27 mouse cellular contexts compared by ENCODE assay signal in the genomic region with DNA sequence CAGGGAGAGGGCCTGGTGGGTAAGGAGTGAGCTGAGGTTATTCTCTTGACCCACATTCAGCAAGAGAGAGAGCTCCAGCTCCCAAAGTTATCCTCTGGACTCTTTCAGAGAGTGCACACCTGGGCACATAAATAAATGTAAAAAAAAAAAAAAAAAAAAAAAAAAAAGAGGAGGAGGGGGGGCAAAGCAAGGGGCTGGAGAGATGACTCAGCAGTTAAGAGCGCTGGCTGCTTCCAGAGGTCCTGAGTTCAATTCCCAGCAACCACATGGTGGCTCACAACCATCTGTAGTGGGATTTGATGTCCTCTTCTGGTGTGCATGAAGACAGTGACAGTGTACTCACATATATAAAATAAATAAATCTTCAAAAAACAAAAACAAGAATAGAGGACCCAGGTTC. TPM values are rescaled to one million over a fixed set of nuclear protein-coding genes. Genes with fewer than 3 reads are reported as not detected.
DNase-seq lines count a peak whose midpoint lies in the region; ATAC-seq and TF ChIP-seq lines count a peak whose summit lies in the region.
"Had no signal": no experiment of that assay in that cellular context is flagged by ENCODE, and none has a peak within 500 bp of the region (broad histone marks: within the 10 kb centered on the region; RNA-seq: fewer than 3 reads in every experiment).

No protein-coding gene starts in this region.

- dilution Hi-C loops in CH12.LX (cut with MboI; ENCODE audit: extremely low pct_ligation_motif_present, extremely low pct_unique_long_range_greater_than_20kb, low sequenced_read_pairs): no loop called here

- H3K9me3 ChIP-seq in kidney, embryonic 15.5 days (replicated peaks): no peaks in the 10 kb centered on the region
- H3K9me3 ChIP-seq in lung, embryonic 14.5 days (ENCODE audit: low read depth, low read length): no peaks in the 10 kb centered on the region
- H3K9me3 ChIP-seq in CH12.LX (replicated peaks; ENCODE audit: low read length): no peaks in the 10 kb centered on the region
- H3K9me3 ChIP-seq in ES-E14 (ENCODE audit: control insufficient read depth, insufficient read depth, low read depth, low read length): no peaks in the 10 kb centered on the region
- H3K9me3 ChIP-seq: embryonic facial prominence, embryonic 12.5 days; forebrain, embryonic 12.5 days; forebrain, embryonic 15.5 days; G1E; heart, embryonic 12.5 days; heart, embryonic 15.5 days; hindbrain, embryonic 10.5 days; hindbrain, embryonic 13.5 days had no signal

- no peak overlapping the region for H3K4me2 ChIP-seq in kidney, embryonic 15.5 days
- no peak overlapping the region for H3K4me2 ChIP-seq in lung, embryonic 14.5 days
- no peak overlapping the region for H3K4me2 ChIP-seq in CH12.LX (ENCODE audit: insufficient read depth, low read depth, poor library complexity, severe bottlenecking)
- H3K4me2 ChIP-seq: embryonic facial prominence, embryonic 12.5 days; forebrain, embryonic 12.5 days; forebrain, embryonic 15.5 days; heart, embryonic 12.5 days; heart, embryonic 15.5 days; hindbrain, embryonic 13.5 days had no signal

- 82% methylated on average over 1 of the region's 1 CpGs for WGBS in kidney, embryonic 15.5 days
- WGBS in lung, embryonic 14.5 days: 93% methylated on average over 1 of the region's 1 CpGs

- H3K27ac ChIP-seq in kidney, embryonic 15.5 days: peak overlapping the region; percentile 48; the same call in 1 of the 2 replicates
- 0 out of 2 replicates have a peak overlapping the region, but pooled peaks have one; percentile 1 for H3K27ac ChIP-seq in lung, embryonic 14.5 days (ENCODE audit: low read depth)
- H3K27ac ChIP-seq in CH12.LX (ENCODE audit: insufficient read depth, low read depth): no peak overlapping the region
- H3K27ac ChIP-seq in ES-E14 (ENCODE audit: insufficient read depth, low read depth, low read length, poor library complexity, severe bottlenecking): no peak overlapping the region
- H3K27ac ChIP-seq: embryonic facial prominence, embryonic 12.5 days; forebrain, embryonic 12.5 days; forebrain, embryonic 15.5 days; heart, embryonic 15.5 days; hindbrain, embryonic 10.5 days; hindbrain, embryonic 13.5 days had no signal

- TF ChIP-seq POLR2A in CH12.LX (IDR thresholded peaks at IDR 0.05; ENCODE audit: low read depth, low read length): no peak

- TF ChIP-seq EP300 in CH12.LX (IDR thresholded peaks at IDR 0.05; ENCODE audit: low read length): no peak

- no peaks in the 10 kb centered on the region for H3K27me3 ChIP-seq in kidney, embryonic 15.5 days
- H3K27me3 ChIP-seq in lung, embryonic 14.5 days (ENCODE audit: insufficient read depth, low read length): no peaks in the 10 kb centered on the region
- peaks cover 39% of the 10 kb centered on the region for H3K27me3 ChIP-seq in CH12.LX (replicated peaks)
- H3K27me3 ChIP-seq: forebrain, embryonic 12.5 days; forebrain, embryonic 15.5 days; heart, embryonic 15.5 days; hindbrain, embryonic 13.5 days had no signal

- H3K79me2 ChIP-seq in CH12.LX (replicated peaks; ENCODE audit: control insufficient read depth, extremely low read depth, insufficient read depth, poor library complexity, severe bottlenecking): no peaks in the 10 kb centered on the region

- no peak for TF ChIP-seq RAD21 in CH12.LX (IDR thresholded peaks at IDR 0.05; ENCODE audit: low read depth, low read length)

- no peak for DNase-seq in kidney, adult 9 months
- no peak for DNase-seq in lung, embryonic 14.5 days
- no peak for DNase-seq in lung, postnatal 4 days
- DNase-seq in CH12.LX (ENCODE audit: extremely low read depth): no peak
- DNase-seq in ES-E14 (ENCODE audit: low read depth, low spot score): no peak
- DNase-seq in c-Kit-positive CD71-positive TER-119-positive erythroid progenitor cells, embryonic 14.5 days (ENCODE audit: low spot score): no peak
- no peak for DNase-seq in cerebellum, postnatal 4 days (ENCODE audit: low spot score in 2 of 2)
- DNase-seq: adrenal gland, adult 2 months; adrenal gland, postnatal 14 days; cerebellum, postnatal 10 days; gastrocnemius, postnatal 25 days; heart, adult 18-20 months; heart, postnatal 10 days; heart, postnatal 36 days had no signal

- no peak overlapping the region for H3K4me3 ChIP-seq in kidney, embryonic 15.5 days (replicated peaks)
- no peak overlapping the region for H3K4me3 ChIP-seq in lung, embryonic 14.5 days (ENCODE audit: low read depth, low read length)
- H3K4me3 ChIP-seq in CH12.LX (replicated peaks in 1 of 3; ENCODE audit: low read depth in 2 of 3, low read length in 2 of 3, poor library complexity in 1 of 3) (no peak overlapping the region), ES-E14 (ENCODE audit: insufficient read depth in 1 of 2, low read depth in 1 of 2, low read length in 2 of 2, poor library complexity in 1 of 2, severe bottlenecking in 1 of 2) (no peak overlapping the region)
- H3K4me3 ChIP-seq: embryonic facial prominence, embryonic 12.5 days; erythroblast, embryonic 14.5 days; forebrain, embryonic 12.5 days; forebrain, embryonic 15.5 days; heart, embryonic 12.5 days; heart, embryonic 15.5 days; hindbrain, embryonic 10.5 days; hindbrain, embryonic 13.5 days had no signal

- in situ Hi-C loops in CH12.LX (cut with MboI; ENCODE audit: low pct_ligation_motif_present, low pct_unique_long_range_greater_than_20kb, low sequenced_read_pairs) (no loop called here), ES-E14 (cut with MboI; ENCODE audit: low sequenced_read_pairs in 2 of 2, unreplicated experiment in 2 of 2) (no loop called here)

- no peak for TF ChIP-seq CTCF in lung, embryonic 14.5 days (IDR thresholded peaks at IDR 0.05; ENCODE audit: low read depth)
- no peak for TF ChIP-seq CTCF in CH12.LX (conservative IDR thresholded peaks at IDR 0.05 in 1 of 2, IDR thresholded peaks at IDR 0.05 in 1 of 2; ENCODE audit: low read depth in 2 of 2, low read length in 2 of 2)

- peaks cover 6% of the 10 kb centered on the region; the same call in 1 of the 2 replicates for H3K4me1 ChIP-seq in kidney, embryonic 15.5 days
- H3K4me1 ChIP-seq in lung, embryonic 14.5 days (ENCODE audit: insufficient read depth): no peaks in the 10 kb centered on the region
- H3K4me1 ChIP-seq in CH12.LX (ENCODE audit: control insufficient read depth in 1 of 2, insufficient read depth in 2 of 2) (peaks cover 0 to 4% of the 10 kb centered on the region in 2 experiments; a peak in 2 of 4 replicates), ES-E14 (ENCODE audit: control insufficient read depth in 2 of 2, insufficient read depth in 2 of 2, low read length in 2 of 2, poor library complexity in 1 of 2) (peaks cover 0 to 9% of the 10 kb centered on the region in 2 experiments; a peak in 1 of 4 replicates)
- H3K4me1 ChIP-seq: embryonic facial prominence, embryonic 12.5 days; forebrain, embryonic 12.5 days; forebrain, embryonic 15.5 days; hindbrain, embryonic 13.5 days had no signal

- H3K36me3 ChIP-seq in kidney, embryonic 15.5 days: no peaks in the 10 kb centered on the region
- no peaks in the 10 kb centered on the region for H3K36me3 ChIP-seq in lung, embryonic 14.5 days (ENCODE audit: insufficient read depth)
- H3K36me3 ChIP-seq in CH12.LX (replicated peaks in 1 of 2; ENCODE audit: control insufficient read depth in 1 of 2, insufficient read depth in 1 of 2, low read length in 1 of 2) (no peaks in the 10 kb centered on the region), ES-E14 (ENCODE audit: control insufficient read depth, insufficient read depth, low read length, poor library complexity, severe bottlenecking) (no peaks in the 10 kb centered on the region)
- H3K36me3 ChIP-seq: embryonic facial prominence, embryonic 12.5 days; forebrain, embryonic 12.5 days; forebrain, embryonic 15.5 days; G1E; heart, embryonic 15.5 days; hindbrain, embryonic 10.5 days; hindbrain, embryonic 13.5 days had no signal

- no peak for ATAC-seq in kidney, embryonic 15.5 days (replicated peaks; ENCODE audit: low FRiP score)
- ATAC-seq in lung, embryonic 14.5 days (ENCODE audit: insufficient read depth): no peak
- ATAC-seq: CD4-positive, CD25-positive, alpha-beta regulatory T cell, adult 4 months; forebrain, embryonic 15.5 days; hindbrain, embryonic 16.5 days had no signal

- H3K9ac ChIP-seq in kidney, embryonic 15.5 days: no peak overlapping the region
- no peak overlapping the region for H3K9ac ChIP-seq in lung, embryonic 14.5 days
- H3K9ac ChIP-seq in CH12.LX (ENCODE audit: insufficient read depth, low read depth) (no peak overlapping the region), ES-E14 (ENCODE audit: insufficient read depth, low read depth, low read length, poor library complexity, severe bottlenecking) (no peak overlapping the region)
- H3K9ac ChIP-seq: embryonic facial prominence, embryonic 12.5 days; forebrain, embryonic 12.5 days; forebrain, embryonic 15.5 days; heart, embryonic 12.5 days; heart, embryonic 15.5 days; hindbrain, embryonic 13.5 days had no signal

RNA-seq across cellular contexts. Expression of a gene that starts 7.3 kb away (rescaled TPM):
- 1.4 and 2.0 TPM in 2 replicates for polyA plus RNA-seq in kidney, embryonic 15.5 days (2015; fragmentation: Nextera tagmentation; extraction: Ambion mirVana)
- polyA plus RNA-seq in lung, embryonic 14.5 days (2014; fragmentation: Nextera tagmentation; extraction: Ambion mirVana): 1.2 and 1.5 TPM in 2 replicates
- total RNA-seq in CH12.LX (2012; rRNA removed): not detected in 2 replicates
- not detected in 2 replicates for total RNA-seq in CH12.LX (2014; rRNA removed)
- polyA plus RNA-seq in CH12.LX (2012; ENCODE audit: insufficient read length, low read depth): not detected in 2 replicates
- 0.09 TPM in 1 of 2 replicates, not detected in the other for total RNA-seq in ES-E14 (2012; rRNA removed)
- polyA plus RNA-seq: erythroblast, embryonic 14.5 days; G1E had no signal

RNA-seq across cellular contexts. Expression of a gene that starts 9.2 kb away (rescaled TPM):
- polyA plus RNA-seq in kidney, embryonic 15.5 days (2015; fragmentation: Nextera tagmentation; extraction: Ambion mirVana): 0.44 and 0.60 TPM in 2 replicates
- 0.46 and 0.47 TPM in 2 replicates for polyA plus RNA-seq in lung, embryonic 14.5 days (2014; fragmentation: Nextera tagmentation; extraction: Ambion mirVana)
- total RNA-seq in CH12.LX (2012; rRNA removed) (not detected in 2 replicates), CH12.LX (2014; rRNA removed) (not detected in 2 replicates), ES-E14 (2012; rRNA removed) (0.16 TPM in 1 of 2 replicates, not detected in the other)
- polyA plus RNA-seq in CH12.LX (2012; ENCODE audit: insufficient read length, low read depth): not detected in 2 replicates
- total RNA-seq: gastrocnemius, adult 8-10 months; gastrocnemius, postnatal 25 days; heart, postnatal 36 days had no signal
- polyA plus RNA-seq: erythroblast, embryonic 14.5 days; G1E had no signal

RNA-seq across cellular contexts. Expression of a gene that starts 17.2 kb away (rescaled TPM):
- 105 and 112 TPM in 2 replicates for polyA plus RNA-seq in kidney, embryonic 15.5 days (2015; fragmentation: Nextera tagmentation; extraction: Ambion mirVana)
- 100 and 110 TPM in 2 replicates for polyA plus RNA-seq in lung, embryonic 14.5 days (2014; fragmentation: Nextera tagmentation; extraction: Ambion mirVana)
- total RNA-seq in CH12.LX (2012; rRNA removed) (29.6 and 33.0 TPM in 2 replicates), CH12.LX (2014; rRNA removed) (4.9 and 7.1 TPM in 2 replicates), ES-E14 (2012; rRNA removed) (43.8 and 50.3 TPM in 2 replicates)
- 4.1 and 5.5 TPM in 2 replicates for polyA plus RNA-seq in CH12.LX (2012; ENCODE audit: insufficient read length, low read depth)
- total RNA-seq: G1E had no signal
- polyA plus RNA-seq: G1E had no signal

RNA-seq across cellular contexts. Expression of a gene that starts 43.1 kb away (rescaled TPM):
- 89.1 and 110 TPM in 2 replicates for polyA plus RNA-seq in kidney, embryonic 15.5 days (2015; fragmentation: Nextera tagmentation; extraction: Ambion mirVana)
- 103 and 108 TPM in 2 replicates for polyA plus RNA-seq in lung, embryonic 14.5 days (2014; fragmentation: Nextera tagmentation; extraction: Ambion mirVana)
- total RNA-seq in CH12.LX (2012; rRNA removed) (2.9 and 3.1 TPM in 2 replicates), CH12.LX (2014; rRNA removed) (0.58 and 0.77 TPM in 2 replicates), ES-E14 (2012; rRNA removed) (17.3 and 19.0 TPM in 2 replicates)
- polyA plus RNA-seq in CH12.LX (2012; ENCODE audit: insufficient read length, low read depth): 5.0 and 5.3 TPM in 2 replicates
- total RNA-seq: G1E had no signal
- polyA plus RNA-seq: G1E had no signal

RNA-seq across cellular contexts. Expression of a gene that starts 45.1 kb away (rescaled TPM):
- polyA plus RNA-seq in kidney, embryonic 15.5 days (2015; fragmentation: Nextera tagmentation; extraction: Ambion mirVana): 35.5 and 37.0 TPM in 2 replicates
- polyA plus RNA-seq in lung, embryonic 14.5 days (2014; fragmentation: Nextera tagmentation; extraction: Ambion mirVana): 37.9 and 40.7 TPM in 2 replicates
- total RNA-seq in CH12.LX (2012; rRNA removed) (15.6 and 15.7 TPM in 2 replicates), CH12.LX (2014; rRNA removed) (22.7 and 26.4 TPM in 2 replicates), ES-E14 (2012; rRNA removed) (9.3 and 15.5 TPM in 2 replicates)
- polyA plus RNA-seq in CH12.LX (2012; ENCODE audit: insufficient read length, low read depth): 25.3 and 26.7 TPM in 2 replicates

Comparison
In these comparisons a context has a peak if more than half of its experiments do, and no peak if none do; other contexts are left out.
1. H3K27ac ChIP-seq: peak in kidney, embryonic 15.5 days (single experiment) and lung, embryonic 14.5 days (single experiment); none in CH12.LX (single experiment) and ES-E14 (single experiment).
2. RNA of a gene that starts 17.2 kb away (polyA plus RNA-seq): 105 to 112 TPM in kidney, embryonic 15.5 days and 100 to 110 TPM in lung, embryonic 14.5 days; 4.1 to 5.5 TPM in CH12.LX; every median in the first group is over 10 times any median in the second.